Mouse (Mus musculus): ENCODE results near the gene Olfr887. TPM values are rescaled to one million over a fixed set of nuclear protein-coding genes. Genes with fewer than 3 reads are reported as not detected.

Gene Olfr887
- not detected for polyA plus RNA-seq (2014; fragmentation: Illumina TruSeq; extraction: RNeasy Lipid Tissue Mini Kit (QIAGEN cat#74804); ENCODE audit: low read depth, low replicate concordance)

GRCm38 (mm10) chr9:38083772-38084171 lies at the start of gene Olfr887:
Gene Olfr887 (plus strand): TSS chr9:38084072.

GRCm38 (mm10) chr9:38046255-38046654 lies 37.6 kb upstream of the Olfr887 start, which contains the start of gene Olfr884:
Gene Olfr884 (plus strand): TSS chr9:38046555.

GRCm38 (mm10) chr9:38061022-38061421 lies 22.9 kb upstream of the Olfr887 start, which contains the start of gene Olfr885:
Gene Olfr885 (plus strand): TSS chr9:38061322.

GRCm38 (mm10) chr9:38107828-38108227 lies 24.0 kb downstream of the Olfr887 start, which contains the start of gene Olfr888:
Gene Olfr888 (plus strand): TSS chr9:38108128.

GRCm38 (mm10) chr9:38114898-38115297 lies 31.0 kb downstream of the Olfr887 start, which contains the start of gene Olfr889:
Gene Olfr889 (plus strand): TSS chr9:38115198.

Other genes with a start within 250 kb of the Olfr887 start
- not detected for gene Olfr877, start 229.8 kb upstream of the Olfr887 start, polyA plus RNA-seq (2014; fragmentation: Illumina TruSeq; extraction: RNeasy Lipid Tissue Mini Kit (QIAGEN cat#74804); ENCODE audit: low read depth, low replicate concordance)
- not detected for gene Olfr145, start 187.3 kb upstream of the Olfr887 start, polyA plus RNA-seq (2014; fragmentation: Illumina TruSeq; extraction: RNeasy Lipid Tissue Mini Kit (QIAGEN cat#74804); ENCODE audit: low read depth, low replicate concordance)
- gene Olfr878, start 166.2 kb upstream of the Olfr887 start, polyA plus RNA-seq (2014; fragmentation: Illumina TruSeq; extraction: RNeasy Lipid Tissue Mini Kit (QIAGEN cat#74804); ENCODE audit: low read depth, low replicate concordance) = not detected
- gene Olfr881, start 92.2 kb upstream of the Olfr887 start, polyA plus RNA-seq (2014; fragmentation: Illumina TruSeq; extraction: RNeasy Lipid Tissue Mini Kit (QIAGEN cat#74804); ENCODE audit: low read depth, low replicate concordance) = not detected
- gene Olfr883, start 58.3 kb upstream of the Olfr887 start, polyA plus RNA-seq (2014; fragmentation: Illumina TruSeq; extraction: RNeasy Lipid Tissue Mini Kit (QIAGEN cat#74804); ENCODE audit: low read depth, low replicate concordance) = not detected
- not detected for gene Olfr884, start 37.5 kb upstream of the Olfr887 start, polyA plus RNA-seq (2014; fragmentation: Illumina TruSeq; extraction: RNeasy Lipid Tissue Mini Kit (QIAGEN cat#74804); ENCODE audit: low read depth, low replicate concordance)
- gene Olfr885, start 22.8 kb upstream of the Olfr887 start, polyA plus RNA-seq (2014; fragmentation: Illumina TruSeq; extraction: RNeasy Lipid Tissue Mini Kit (QIAGEN cat#74804); ENCODE audit: low read depth, low replicate concordance) = not detected
- not detected for gene Olfr888, start 24.1 kb downstream of the Olfr887 start, polyA plus RNA-seq (2014; fragmentation: Illumina TruSeq; extraction: RNeasy Lipid Tissue Mini Kit (QIAGEN cat#74804); ENCODE audit: low read depth, low replicate concordance)
- gene Olfr889, start 31.1 kb downstream of the Olfr887 start, polyA plus RNA-seq (2014; fragmentation: Illumina TruSeq; extraction: RNeasy Lipid Tissue Mini Kit (QIAGEN cat#74804); ENCODE audit: low read depth, low replicate concordance) = not detected
- not detected for gene Olfr890, start 58.4 kb downstream of the Olfr887 start, polyA plus RNA-seq (2014; fragmentation: Illumina TruSeq; extraction: RNeasy Lipid Tissue Mini Kit (QIAGEN cat#74804); ENCODE audit: low read depth, low replicate concordance)
- not detected for gene Olfr891, start 96.7 kb downstream of the Olfr887 start, polyA plus RNA-seq (2014; fragmentation: Illumina TruSeq; extraction: RNeasy Lipid Tissue Mini Kit (QIAGEN cat#74804); ENCODE audit: low read depth, low replicate concordance)
- gene Olfr893, start 124.3 kb downstream of the Olfr887 start, polyA plus RNA-seq (2014; fragmentation: Illumina TruSeq; extraction: RNeasy Lipid Tissue Mini Kit (QIAGEN cat#74804); ENCODE audit: low read depth, low replicate concordance) = not detected
- not detected for gene Olfr894, start 134.0 kb downstream of the Olfr887 start, polyA plus RNA-seq (2014; fragmentation: Illumina TruSeq; extraction: RNeasy Lipid Tissue Mini Kit (QIAGEN cat#74804); ENCODE audit: low read depth, low replicate concordance)
- not detected for gene Olfr143, start 168.7 kb downstream of the Olfr887 start, polyA plus RNA-seq (2014; fragmentation: Illumina TruSeq; extraction: RNeasy Lipid Tissue Mini Kit (QIAGEN cat#74804); ENCODE audit: low read depth, low replicate concordance)
- not detected for gene Olfr895, start 183.8 kb downstream of the Olfr887 start, polyA plus RNA-seq (2014; fragmentation: Illumina TruSeq; extraction: RNeasy Lipid Tissue Mini Kit (QIAGEN cat#74804); ENCODE audit: low read depth, low replicate concordance)
- gene Olfr896-ps1, start 207.0 kb downstream of the Olfr887 start, polyA plus RNA-seq (2014; fragmentation: Illumina TruSeq; extraction: RNeasy Lipid Tissue Mini Kit (QIAGEN cat#74804); ENCODE audit: low read depth, low replicate concordance) = not detected
- not detected for gene Olfr25, start 245.0 kb downstream of the Olfr887 start, polyA plus RNA-seq (2014; fragmentation: Illumina TruSeq; extraction: RNeasy Lipid Tissue Mini Kit (QIAGEN cat#74804); ENCODE audit: low read depth, low replicate concordance)